Mouse (Mus musculus): ENCODE results near the gene Ncstn. TPM values are rescaled to one million over a fixed set of nuclear protein-coding genes. Genes with fewer than 3 reads are reported as not detected.

The Ncstn gene
- polyA plus RNA-seq, 1 experiment, result 3.7 TPM

DNA sequence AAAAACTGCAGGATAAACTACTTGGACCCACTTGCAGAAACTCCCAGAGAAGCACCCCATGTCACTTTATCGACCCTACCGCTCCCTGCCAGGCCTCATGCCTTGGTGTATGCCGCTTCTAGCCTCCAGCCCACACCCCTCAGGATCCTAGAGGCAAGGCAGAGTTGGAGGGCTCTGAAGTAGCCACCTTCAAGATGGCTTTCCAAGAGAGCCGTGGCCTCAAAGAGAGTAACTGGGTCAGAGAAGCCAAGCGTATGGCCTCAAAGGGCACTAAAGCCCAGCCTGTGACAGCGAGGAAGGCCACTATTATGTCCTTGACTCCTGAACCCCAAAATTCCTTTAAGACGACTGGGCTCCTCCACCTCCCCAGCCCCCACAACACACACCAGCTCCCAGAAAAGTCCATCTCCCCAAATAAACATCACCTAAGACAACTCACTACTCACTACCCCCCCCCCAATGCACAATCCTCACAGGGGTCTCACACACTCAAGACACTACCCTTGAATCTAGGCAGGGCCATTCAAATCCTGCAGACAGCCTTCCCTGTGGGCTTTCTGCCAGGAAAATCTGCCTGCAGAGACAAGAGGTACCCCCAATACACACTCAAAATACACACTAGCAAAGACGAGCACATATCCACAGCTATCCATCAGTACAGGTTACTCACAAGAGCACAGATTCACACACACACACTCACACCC lies 57.2 kb downstream of the Ncstn start:
- TF ChIP-seq GATA1 (IDR thresholded peaks at IDR 0.05; ENCODE audit: low read length), result no peak

DNA sequence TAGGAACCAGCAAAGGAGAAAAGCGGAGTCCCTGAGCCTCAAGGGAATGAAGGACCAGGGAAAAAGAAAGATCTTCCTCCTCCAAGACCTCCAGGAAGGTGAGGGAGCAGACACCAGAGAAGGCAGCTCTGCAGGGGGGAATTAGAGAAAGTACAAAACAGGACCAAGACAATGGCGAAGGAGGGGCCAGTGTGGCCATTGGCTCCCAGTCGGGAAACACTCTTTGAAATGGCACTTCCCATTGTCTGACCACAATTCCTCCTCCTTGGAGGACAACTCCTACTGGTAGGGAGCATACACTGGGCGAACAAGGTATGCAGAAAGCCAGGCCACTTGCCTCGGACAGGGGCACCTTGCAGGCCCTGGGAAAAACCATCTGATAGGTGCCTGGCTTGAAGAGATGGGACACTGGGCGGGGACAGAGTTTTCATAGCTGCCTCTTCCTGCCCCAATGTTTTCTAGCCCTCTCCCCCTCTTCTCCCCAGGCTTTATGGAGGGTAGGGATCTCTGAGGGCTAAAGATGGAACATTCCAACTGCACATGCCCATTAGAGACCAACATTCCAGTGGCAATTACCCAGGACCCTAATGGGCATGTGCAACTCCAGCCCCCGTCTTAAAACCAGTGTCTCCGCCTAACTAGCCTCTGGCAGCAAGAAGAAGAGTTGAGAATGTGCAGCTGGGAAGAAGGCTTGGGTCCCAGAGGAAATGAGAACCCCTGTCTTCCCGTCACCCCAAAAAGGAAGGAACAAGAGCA lies 58.3 kb downstream of the Ncstn start:
- TF ChIP-seq GATA1 (IDR thresholded peaks at IDR 0.05; ENCODE audit: low read length), result no peak

DNA sequence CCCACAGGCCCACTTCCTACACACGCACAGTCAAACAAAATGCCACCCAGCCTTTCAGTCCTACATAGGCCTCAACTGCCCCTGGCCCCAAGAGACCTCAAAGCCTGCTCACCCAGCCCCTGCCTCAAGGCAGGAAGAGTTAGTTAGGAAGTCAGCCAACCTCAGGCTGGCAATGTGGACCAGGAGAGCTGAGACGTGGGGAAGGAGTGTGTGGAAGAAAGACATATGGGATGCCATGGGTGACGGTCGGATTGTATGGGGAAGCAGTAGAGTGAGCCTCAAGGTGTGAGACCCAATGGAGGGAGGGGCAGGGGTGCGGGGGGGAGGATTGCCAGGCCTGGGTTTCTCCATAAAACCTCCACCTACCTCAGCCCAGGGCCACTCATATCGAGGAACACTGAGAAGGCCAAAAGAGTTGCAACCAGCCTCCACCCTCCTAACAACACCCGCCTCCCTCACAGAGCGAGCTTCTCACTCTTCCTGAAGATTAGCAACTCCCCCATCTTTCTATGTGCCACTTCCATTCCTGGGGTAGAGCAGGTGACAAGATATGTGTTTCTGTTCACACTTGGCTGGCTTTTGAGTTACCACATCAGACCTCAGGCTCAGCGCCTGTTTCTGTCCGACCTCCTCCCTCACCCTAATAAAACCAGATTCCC lies 62.6 kb downstream of the Ncstn start:
- no peak for TF ChIP-seq GATA1 (IDR thresholded peaks at IDR 0.05; ENCODE audit: low read length)

DNA sequence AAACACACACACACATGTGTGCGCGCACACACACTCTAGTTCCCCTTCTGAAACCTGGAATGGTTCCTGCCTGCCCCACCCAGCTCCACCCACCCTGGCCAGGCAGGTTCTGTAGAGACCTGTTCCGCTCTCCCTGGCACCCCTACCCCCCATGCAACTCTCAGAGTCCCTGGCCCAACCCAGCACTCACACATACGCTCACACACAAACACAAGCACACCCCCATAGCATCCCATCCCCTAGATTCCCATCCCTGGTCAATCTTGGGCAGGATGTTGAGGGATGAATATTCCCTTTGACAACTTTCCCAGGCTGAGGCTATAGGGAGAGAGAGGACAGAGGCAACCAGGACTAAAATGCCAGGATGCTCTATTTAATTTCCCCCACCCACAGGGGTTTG lies 63.3 kb downstream of the Ncstn start:
- TF ChIP-seq GATA1 (IDR thresholded peaks at IDR 0.05; ENCODE audit: low read length), result no peak

DNA sequence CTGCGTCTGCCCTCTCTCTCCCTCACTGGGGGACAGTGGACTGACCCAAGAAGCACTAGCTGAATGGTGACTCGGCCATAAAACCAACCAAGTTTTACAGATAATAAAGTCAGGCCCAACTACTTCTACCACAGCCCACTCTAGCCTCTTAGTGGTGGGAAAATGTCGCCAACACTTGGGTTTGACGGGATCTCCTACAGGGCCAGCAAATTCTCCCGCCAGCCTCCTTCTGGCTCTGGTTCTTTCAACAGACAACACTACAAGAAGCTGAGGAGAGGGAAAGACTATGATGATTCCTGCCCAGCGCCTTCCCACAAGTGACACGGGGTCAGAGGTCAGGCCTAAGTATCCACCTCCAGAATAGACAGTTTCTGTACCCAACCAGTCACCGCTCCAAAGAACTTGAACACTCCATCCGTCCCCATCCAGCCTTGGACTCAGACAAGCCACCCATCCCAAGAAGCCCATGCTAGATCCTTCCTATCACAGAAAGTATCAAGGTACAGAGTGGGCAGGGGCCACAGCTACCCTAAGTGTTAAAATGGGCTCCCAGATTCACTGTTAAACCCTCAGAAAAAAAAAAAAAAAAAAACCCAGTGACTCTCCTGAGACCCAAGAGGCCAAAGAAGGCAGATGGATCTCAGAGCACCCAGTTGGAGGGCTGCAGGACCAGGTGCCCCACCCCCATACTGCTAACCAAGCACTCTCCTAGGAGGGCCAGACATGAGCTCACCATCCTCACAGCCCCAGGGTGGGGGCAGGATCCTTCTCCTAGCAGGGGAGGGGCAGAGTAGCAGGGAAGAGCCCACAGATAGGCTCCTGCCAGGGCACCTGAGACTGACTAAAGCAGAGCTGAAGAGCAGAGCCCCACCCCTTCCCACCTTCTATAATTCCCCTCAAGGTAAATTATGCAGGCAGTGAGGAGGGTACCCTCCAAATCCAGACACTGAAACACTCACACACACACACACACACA lies 64.0 kb downstream of the Ncstn start:
- TF ChIP-seq GATA1 (IDR thresholded peaks at IDR 0.05; ENCODE audit: low read length), result no peak

DNA sequence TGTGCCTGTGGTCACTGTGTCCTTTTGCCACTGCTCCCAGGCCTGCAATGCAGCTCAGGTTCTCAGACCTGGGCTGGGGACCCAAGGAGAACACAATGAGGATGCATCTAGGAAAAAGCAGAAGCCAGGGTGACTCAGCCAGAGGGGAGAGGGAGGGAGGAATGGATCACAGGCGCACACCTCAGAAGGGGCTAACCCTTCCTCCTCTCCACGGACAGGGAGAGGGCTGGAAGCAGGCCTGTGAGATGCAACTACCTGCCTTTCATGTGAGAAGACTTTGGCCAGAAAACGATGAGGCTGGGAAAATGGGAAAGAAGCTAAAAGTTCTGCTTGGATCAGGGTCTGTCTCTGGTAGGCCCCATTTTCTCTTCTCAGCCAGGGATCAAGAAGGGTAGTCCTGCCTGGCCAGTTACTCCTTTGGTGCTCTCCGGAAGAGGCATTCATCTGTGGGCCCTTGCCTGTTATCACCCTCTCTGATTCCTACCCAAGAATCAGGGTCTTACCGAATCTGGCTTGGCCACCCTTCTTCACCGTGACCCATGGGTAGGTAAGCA lies 65.0 kb downstream of the Ncstn start:
- TF ChIP-seq GATA1 (IDR thresholded peaks at IDR 0.05; ENCODE audit: low read length), result no peak

DNA sequence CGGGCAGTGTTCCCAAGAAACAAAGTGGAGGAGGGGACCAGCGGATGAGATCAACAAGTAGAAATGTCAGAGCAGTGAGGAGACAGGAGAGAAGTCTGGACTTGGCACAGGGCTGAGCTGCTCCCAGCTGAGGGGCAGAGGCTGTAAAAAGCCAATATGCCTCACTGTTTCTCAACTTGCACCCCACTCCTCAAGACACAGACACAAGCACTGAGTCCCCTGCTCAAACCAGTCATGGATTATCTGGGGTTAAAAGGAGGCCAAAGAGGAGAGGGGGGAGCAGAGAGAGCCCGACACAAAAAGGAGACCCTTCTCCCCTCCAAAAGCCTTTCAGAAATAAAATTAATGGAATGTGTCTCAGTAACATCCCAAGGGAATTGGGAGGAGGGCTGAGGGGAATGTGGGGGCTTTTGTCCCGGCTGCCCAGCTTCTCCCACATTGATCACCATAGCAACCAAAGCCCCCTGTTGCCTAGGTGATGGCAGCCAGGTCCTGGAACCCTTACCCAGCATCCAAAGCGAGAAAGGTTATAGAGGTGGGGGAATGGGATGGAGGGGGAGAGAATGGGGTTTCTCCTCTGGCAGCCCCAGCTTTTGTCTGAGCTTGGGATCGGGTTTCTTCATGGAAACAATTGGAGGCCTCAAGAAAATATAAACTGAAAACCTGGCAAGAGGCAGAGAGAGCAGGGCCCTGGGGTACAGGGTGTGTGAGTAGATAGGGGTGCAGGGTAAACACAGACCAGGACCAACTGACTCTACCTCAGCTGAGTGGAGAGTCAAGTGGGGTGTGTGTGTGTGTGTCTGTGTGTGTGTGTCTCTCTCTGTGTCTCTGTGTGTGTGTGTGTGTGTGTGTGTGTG lies 65.7 kb downstream of the Ncstn start:
- TF ChIP-seq GATA1 (IDR thresholded peaks at IDR 0.05; ENCODE audit: low read length), result no peak

DNA sequence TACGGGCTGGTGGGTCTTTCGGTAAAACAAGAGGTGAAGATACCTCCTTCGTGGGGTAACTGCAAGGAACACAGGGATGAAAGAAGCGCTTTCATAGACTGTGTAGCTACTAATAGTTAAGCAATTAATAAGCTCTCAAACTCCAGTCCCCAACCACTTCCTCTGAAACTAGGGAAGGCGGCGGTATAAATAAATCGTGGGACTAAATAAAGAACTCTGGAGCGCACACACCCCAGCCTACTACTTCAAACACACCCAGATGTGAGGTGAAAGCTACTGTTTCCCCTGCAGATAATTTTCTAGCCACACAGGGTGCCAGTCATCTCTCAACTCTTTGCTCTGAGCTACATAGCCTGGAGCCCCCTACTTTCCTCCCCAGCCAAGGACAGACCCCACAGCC lies 66.6 kb downstream of the Ncstn start:
- TF ChIP-seq GATA1 (IDR thresholded peaks at IDR 0.05; ENCODE audit: low read length), result no peak

Other genes starting within 250 kb of the Ncstn start
- not detected in 2 replicates for gene Cd84, start 243.1 kb downstream of the Ncstn start, polyA plus RNA-seq (2012)
- not detected in 2 replicates for gene Gm10521, start 187.1 kb downstream of the Ncstn start, polyA plus RNA-seq (2012)
- not detected in 2 replicates for gene Slamf6, start 165.3 kb downstream of the Ncstn start, polyA plus RNA-seq (2012)
- not detected in 2 replicates for gene Vangl2, start 54.4 kb downstream of the Ncstn start, polyA plus RNA-seq (2012)
- gene Nhlh1, start 25.2 kb downstream of the Ncstn start, polyA plus RNA-seq (2012), result not detected in 2 replicates
- 33.9 and 43.9 TPM in 2 replicates for gene Copa, start 266 bp downstream of the Ncstn start, polyA plus RNA-seq (2012)
- 9.8 and 29.7 TPM in 2 replicates for gene Pex19, start 44.0 kb upstream of the Ncstn start, polyA plus RNA-seq (2012)
- gene Dcaf8, start 65.3 kb upstream of the Ncstn start, polyA plus RNA-seq (2012), result 57.7 and 66.4 TPM in 2 replicates
- gene Pea15a, start 124.0 kb upstream of the Ncstn start, polyA plus RNA-seq (2012), result 3.0 and 3.4 TPM in 2 replicates
- gene Casq1, start 137.1 kb upstream of the Ncstn start, polyA plus RNA-seq (2012), result not detected in 2 replicates
- not detected in 2 replicates for gene Atp1a4, start 175.6 kb upstream of the Ncstn start, polyA plus RNA-seq (2012)
- 79.6 and 93.7 TPM in 2 replicates for gene Igsf8, start 178.8 kb upstream of the Ncstn start, polyA plus RNA-seq (2012)
- not detected in 2 replicates for gene Atp1a2, start 215.3 kb upstream of the Ncstn start, polyA plus RNA-seq (2012)
- not detected in 2 replicates for gene Kcnj9, start 246.5 kb upstream of the Ncstn start, polyA plus RNA-seq (2012)

Measured in G1E-ER4 (cell line).